Mouse (Mus musculus) 416B (cell line): ENCODE measurements around the gene Accs.

ENCODE experiments used
- DNase-seq: peaks from one replicate; pipeline ENCODE4 v3.0.0; 2011; ENCODE audit warnings: low read depth

The Accs gene

DNA sequence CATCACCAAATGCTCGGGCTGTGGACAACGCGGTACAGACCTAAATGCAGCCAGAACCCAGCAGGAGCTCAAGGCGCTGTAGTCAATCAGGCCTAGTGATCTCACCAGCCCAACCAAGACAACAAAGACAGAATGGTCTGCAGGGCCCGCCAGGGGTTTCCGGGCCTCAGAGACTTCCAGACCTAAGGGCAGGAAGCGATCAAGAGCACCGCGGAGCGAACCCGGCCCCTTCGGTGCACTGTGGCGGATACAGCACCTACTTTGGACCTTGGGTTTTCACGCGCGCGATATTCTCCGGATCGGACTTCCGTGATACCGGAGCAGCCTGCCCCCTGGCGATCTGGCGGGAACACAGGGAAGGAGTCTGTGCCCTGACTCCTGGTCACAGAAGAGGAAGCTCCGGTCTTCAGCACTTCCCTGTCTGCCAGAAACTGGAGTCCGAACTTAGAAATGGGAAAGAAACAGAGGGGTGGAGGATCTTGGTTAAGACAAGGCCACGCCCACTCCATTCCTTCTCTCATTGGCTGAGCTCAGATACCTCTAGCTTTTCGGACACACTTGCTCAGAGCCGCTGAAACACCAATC lies at the start of gene Accs:
TSS of gene Accs (minus strand) at position 439 of the 585 bp plus-strand sequence.
- DNase-seq: peak; percentile 96

DNA sequence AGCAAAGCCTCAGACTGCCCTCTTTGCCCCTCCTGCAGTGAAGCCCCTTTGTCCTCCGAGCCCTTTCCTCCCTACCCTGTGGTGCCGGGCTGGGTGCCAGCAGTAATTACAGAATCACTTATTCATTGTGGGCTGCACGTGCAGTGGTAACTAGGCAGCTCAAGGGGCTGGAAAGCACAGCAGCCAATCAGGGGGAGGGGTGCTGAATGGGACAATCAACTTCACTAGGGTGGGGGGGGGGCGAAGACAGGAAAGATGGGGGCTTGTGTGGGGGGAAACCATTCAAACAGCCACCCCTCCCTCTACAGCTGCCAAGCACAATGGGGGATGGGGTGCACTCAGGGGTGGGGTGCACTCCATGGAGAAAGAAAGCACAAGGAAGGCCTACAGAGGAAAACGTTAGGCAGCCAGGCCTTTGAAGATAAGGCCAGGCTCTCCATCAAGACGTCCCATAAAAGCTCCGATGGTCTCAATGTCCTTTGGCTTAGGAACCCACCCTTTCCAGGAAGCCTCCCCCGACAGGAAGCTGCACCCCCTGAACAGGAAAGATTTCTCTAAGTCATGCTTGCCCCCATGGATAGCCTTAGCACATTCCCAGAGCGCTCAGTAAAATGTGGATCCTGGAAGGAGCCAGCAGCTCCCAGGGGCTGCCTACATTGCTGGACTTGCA lies 42.0 kb upstream of the Accs start:
- peak; percentile 15 for DNase-seq

DNA sequence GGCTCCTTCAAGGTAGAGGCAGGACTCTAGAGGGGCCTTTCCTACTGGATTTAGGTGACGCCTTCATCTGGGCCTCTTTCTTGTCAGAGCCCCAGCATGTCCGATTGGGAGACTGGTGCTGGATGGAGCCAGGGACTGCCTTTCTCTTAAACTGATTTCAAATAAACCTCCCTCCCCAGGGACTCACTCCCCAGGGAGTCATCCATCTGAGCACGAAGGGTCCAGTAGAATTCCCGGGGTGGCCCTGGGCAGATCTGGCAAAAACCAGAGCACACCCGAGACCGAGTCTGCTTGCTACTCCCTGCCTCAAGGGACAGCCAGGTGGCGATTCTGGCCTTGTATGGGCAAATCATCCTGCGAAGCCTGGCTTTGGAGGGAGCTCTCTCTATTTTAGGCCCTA lies 40.4 kb upstream of the Accs start:
- DNase-seq: no peak

DNA sequence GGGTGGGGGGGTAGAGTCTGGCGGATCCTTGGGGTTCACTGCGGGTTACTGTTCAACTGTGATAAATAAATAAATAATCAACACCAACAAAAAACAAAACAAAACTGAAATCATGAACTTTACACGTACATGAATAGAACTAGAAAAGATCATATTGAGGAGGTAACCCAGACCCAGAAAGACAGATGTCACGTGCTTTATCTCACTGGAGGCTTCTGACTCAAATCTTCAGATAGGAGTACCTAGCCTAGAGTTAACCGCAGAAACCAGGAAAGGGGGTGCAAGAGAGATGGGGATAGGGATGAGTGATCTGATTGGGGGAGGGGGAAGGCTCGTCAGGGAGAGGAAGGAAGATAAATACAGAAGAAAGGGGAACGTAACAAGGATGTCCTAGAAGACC lies 39.3 kb upstream of the Accs start:
- DNase-seq: no peak

DNA sequence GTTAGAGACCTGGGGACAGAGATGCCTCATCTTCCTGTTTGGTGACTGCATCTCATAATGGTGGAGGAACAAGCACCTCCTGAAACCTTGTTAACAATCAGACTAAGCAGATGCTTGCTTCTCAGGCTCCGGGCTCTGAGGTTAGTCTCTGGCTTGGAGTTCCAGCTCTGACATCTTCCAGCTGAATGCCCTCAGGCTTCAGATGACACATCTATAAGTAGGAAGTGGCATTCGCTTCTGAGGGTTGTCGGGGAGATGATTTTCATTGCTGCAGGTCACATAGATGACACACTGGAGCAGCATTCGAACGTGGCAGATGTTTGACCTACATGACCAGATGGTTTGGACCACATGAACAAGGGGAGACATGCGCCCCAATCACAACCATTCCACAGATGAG lies 38.6 kb upstream of the Accs start:
- no peak for DNase-seq

DNA sequence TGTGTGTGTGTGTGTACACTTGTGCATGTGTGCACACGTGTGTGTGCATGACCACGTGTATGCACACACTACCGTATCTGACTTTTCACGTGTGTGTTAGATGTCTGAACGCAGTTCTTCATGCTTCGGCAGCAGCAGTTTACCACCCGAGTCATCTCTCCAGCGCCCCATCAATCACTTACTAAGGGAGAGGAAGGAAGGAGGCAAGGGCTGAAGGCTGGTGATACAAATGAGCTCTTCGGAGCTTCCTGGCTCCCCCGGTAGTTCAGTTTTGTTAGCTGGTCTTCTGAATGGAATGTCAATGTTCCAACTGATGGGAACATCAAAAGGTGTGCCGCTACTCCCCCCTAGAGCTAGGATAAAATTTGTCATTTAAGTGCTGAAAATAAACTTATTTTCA lies 37.5 kb upstream of the Accs start:
- DNase-seq: no peak

DNA sequence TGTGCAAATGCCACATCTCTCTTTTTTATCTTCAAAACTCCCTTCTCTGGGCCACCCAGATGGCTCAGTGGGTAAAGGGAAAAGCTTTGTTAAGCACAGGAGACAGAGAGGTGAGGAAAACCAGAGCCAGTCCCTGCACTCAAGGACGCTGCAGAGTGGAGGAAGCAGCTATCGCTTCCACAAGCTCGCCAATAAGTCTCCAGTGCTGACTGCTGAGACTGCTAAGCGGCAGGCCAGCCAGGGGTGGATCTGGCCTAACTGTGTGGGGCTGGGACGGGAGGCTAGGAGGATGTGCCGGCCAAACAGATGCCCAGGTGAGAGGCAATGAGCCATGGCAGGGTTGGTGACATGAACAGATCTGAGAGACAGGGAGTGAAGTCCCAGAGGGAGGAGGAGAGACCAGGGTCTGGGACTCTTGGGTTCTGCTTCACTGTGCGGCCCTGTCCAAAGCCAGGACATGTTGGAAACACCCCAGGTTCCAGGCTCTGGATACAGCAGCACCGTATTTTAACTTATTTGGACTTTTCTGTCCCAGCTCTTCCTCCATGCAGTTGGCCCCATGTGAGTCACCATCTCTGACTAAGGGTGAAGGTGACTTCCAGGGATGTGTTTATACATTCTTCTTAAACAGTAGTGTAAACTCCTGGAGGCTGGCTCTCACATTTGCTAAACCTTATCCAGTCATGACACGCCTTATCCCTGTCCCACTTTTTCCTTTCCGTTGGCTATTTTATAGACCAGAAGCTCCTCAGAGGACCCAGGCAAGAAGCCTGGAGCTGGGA lies 36.5 kb upstream of the Accs start:
- no peak for DNase-seq

DNA sequence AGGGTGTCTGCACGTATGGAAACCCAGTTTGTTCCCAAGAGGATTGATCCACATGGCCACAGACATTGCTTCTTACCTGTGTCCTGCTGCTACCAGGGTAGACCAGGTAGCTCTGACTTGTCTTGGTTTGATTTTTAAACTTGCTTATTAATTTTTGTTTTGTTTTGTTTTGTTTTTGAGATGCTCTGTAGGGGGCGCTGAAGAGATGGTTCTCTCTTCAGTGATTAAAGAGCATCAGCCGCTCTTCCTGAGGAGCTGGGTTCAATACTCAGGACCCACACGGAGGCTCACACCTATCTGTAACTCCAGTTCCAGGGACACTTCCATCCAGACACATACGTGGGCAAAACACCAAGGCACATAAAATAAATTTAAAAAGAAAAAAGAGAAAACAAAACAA lies 33.3 kb upstream of the Accs start:
- peak; percentile 17 for DNase-seq

DNA sequence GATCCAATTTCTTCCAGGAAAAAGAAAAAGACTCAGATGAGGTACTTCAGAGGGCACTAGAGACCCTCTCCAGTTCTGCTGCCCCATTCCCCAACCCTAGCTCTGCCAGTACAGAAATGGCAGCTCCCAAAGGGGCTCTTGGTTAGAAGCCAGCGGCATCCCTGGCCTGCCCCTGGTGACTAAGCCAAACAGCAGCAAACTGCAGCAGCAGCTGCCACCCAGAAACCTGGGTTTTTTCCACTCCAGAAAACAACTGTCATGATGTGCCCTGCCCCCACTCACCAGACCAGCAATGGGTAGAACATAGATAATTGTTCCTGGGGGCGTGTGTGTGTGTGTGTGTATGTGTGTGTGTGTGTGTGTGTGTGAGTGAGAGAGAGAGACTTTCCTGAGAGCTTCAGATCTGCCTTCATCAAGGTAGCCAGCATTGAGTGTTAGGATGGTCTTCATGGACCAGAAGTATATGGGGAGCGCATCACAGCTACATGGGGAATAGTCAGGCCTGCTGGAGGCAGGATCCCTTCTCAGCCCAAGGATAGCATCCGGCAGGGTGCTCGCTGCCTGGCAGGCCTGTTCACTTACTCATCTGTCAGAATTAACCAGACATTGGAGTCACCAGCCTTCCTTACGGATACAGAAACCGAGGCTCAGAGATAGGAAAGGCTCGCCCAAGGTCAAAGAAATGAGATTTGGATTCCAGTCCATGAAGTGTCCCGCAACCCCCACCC lies 32.1 kb upstream of the Accs start:
- no peak for DNase-seq

DNA sequence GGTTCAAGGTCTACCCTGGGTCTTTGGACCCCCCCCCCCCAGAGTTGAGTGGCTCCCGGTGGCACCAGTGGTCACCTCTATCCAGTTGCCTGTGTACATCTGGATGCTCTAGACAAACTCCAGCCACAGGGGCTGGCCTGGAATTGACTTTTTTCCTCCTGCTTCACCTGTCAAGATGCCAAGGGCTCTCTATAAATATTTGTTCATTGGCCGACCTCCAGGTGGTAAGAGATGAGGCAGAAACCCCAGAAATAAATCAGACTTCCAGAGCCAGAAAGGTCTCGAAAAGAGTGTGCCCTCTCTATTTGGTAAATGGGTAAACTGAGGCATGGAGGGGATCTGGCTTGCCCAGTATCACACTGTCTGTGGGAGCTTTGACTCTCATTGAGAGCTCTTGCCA lies 31.2 kb upstream of the Accs start:
- DNase-seq: no peak

DNA sequence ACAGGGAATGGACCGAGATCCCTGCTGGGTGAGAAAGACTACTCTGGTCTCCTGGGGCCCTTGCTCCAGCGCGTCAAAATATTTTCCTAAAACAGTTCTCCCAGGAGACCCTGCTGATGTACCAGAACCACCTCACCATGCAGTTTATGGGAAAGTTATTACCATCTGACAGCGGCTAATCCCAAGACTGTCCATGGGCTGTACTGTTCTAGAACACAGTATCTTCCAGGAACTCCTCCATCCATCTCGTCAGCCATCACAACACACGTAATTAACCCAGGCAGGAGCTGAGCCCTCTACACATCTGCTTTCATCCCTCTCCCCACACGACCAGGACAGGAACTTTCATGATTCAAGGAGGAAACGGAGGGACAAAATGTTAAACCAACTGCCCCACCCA lies 30.7 kb upstream of the Accs start:
- DNase-seq: no peak

DNA sequence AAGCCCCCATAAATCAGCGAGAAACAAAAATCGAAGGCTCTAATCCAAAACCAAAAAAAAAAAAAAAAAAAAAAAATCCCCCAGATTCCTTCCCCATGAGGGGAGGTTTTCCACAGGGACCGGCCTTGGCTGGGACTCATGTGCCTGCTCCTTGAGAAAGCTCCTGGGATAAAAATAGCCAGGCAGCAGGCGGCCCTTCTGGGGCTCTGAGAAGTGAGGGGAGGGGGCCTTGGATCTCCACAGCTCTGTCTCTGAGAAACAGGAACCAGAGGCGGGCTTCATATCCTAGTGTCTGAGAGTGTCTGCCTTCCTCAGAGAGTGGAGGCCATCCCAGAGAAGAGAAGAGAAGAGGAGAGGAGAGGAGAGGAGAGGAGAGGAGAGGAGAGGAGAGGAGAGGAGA lies 27.3 kb upstream of the Accs start:
- DNase-seq: no peak

DNA sequence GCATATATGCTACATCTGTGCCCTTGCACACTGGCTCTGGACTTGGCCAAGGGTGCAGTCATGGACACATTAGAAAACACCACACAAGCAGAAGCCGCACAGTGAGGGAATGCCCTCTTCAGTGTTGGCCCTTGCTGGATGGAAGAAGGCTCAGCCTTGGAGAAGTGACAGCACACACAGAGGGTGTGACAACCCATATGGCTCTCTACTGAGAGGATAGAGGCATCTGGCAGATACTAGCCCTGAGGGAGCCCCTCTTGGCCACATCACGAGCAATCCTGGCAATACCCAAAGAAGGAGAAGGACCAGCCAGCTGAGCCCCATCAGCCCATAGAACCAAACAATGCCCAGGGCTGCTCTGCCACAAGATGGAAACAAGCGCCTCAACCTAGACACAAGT lies 24.9 kb upstream of the Accs start:
- DNase-seq: no peak

DNA sequence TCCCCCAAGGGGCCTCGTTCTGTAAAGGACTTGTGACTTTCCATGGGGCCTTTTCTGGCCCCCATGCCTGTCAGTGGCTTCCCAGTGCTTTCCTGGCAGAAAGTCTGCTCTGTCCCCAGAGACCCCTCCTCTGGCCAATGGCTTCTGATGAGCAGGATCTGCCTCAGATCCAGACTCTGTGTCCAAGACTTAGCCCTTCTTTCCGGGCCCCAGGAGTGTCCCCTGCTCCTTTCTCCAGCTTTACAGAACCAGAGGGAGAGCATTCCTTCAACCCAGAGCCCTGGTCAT lies 24.4 kb upstream of the Accs start:
- no peak for DNase-seq

DNA sequence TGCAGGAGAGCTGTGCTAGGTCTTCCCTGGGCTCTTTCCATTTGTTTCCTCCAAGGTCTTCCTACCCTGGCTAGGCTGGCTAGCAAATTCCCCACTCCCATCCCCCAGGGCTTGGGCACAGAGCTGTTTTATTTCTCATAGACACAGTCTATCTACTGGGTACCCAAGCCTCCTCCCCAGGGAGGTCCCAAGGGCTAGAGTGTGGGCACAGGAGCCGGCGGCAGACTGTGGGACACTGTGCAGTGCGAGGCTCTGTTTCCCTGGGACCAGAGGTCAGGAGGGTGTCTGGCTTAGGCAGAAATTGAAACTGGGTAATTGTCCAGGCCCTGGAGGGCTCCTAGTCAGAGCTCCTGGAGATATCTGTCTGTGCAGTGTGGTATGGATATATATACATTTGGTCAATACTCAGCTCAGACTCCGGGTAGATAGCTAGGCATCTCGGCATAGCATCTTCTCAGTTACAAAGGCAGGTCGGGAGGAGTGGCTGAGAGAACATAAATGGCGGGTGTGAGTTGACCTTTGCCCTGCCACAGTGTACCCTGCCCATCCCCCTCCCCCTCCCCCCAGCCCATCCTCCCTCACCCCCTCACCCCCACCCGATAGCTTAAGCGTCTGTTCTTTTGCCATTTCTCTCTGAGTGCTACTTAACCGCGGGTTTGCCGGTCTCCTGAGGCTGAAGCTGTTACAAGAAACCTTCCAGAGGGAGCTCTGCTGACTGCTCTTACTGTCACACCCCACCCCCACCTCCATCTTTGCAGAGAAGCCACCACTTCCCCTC lies 23.9 kb upstream of the Accs start:
- no peak for DNase-seq

DNA sequence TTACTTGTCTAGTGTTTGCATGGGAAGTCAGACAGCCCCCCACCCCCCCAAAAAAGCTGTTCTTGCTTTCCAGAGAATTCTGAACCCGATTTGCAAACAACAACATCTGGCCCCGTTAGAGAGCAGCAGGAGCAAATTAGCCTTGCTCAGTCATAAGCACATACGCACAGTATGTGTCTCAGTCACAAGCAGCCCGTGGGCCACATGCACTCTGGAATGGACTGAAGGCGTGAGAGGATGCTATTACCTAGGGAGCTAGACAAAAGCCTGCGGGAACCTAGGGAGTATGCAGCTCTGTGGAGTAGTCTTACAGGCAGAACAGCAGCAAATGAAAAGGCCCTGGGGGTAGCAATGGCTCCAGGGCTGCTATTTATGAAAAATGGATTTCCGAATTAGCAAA lies 22.5 kb upstream of the Accs start:
- no peak for DNase-seq

DNA sequence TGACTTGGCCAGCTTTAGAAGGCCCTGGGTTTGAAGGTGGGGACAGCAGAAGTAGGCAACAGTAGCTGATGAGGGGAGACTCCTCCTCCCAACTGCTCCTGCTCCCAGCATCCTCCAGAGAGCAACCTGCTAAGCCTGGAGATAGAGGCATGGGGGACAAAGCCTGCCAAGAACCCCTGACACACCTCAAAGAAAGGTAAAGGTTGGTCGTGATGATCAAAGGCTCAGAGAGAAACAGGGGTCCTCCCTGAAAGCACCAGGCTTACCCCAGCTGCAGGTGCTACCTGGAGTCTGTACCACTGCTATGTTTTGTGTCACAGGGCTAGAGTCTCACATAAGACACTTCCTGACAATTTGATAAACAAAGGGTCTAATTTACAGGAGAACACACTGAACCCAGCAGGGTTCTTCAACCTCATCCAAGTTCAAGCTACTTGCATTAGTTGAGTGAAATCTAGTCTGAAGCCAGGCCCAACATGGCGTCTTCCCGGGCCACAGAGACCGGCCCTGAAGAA lies 21.7 kb upstream of the Accs start:
- DNase-seq: no peak

DNA sequence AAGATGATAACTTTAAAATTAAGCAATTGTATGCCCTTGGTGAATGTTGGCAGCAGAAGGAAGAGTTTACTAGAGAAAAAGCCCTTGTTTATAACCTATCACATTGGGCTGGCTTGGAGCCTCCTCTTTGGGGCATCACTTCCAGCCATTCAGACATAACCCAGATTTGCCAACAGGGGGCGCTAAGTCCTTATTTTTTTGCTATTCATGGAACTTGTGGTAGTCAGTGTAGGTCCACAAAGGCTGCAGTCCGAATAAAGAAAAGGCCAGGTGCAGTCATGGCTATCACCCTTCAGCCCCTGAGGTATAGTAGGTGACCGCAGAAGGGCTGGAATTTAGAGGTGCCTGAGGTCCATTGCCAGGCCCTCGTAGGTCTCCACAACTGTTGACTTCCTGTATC lies 21.1 kb upstream of the Accs start:
- peak; percentile 74 for DNase-seq

DNA sequence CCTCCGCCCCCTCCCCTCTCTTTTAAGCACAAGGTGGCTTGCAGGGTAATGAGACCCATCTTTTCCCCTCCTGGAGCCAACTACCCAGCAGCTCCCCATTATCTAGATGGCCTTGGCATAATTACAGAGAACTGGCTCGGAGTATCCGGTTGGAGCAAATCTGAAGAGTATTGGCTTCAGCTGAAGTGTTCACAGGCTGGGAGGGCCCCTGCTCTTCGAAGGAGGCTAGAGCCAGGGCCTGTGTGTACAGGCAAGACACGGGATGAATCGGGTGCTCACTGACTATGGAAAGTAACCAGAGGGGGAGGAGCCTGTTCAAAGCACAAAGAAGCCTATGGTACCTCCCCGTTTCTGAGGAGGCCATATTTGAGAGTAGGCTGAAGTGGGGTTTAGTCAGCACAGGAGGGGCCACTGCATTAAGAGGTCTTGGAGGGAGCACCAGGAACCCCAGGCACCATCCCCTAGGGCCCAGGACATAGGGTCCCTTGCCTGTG lies 19.4 kb upstream of the Accs start, which contains the start of gene Accsl:
TSS of gene Accsl (minus strand) at position 51 of the 494 bp plus-strand sequence.
- DNase-seq: no peak

DNA sequence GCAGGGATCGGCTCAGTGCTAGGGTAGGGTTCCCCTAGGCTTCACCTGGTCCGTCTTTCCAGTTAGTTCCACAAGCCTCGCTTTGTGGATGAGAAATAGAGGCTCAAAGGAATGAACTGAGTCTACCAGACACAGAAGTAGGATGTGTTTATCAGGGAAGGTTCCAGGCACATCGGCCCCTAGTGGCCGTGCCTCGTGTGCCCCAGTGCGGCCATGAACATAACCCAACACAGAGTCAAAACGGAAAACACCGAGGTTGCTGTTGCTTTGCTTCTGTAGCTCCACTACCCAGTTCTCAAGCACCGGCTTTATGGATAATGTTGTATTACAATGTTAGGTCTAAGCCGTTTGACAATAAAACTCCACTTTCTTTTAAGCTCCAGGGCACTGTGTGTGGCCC lies 18.8 kb upstream of the Accs start:
- DNase-seq: no peak

DNA sequence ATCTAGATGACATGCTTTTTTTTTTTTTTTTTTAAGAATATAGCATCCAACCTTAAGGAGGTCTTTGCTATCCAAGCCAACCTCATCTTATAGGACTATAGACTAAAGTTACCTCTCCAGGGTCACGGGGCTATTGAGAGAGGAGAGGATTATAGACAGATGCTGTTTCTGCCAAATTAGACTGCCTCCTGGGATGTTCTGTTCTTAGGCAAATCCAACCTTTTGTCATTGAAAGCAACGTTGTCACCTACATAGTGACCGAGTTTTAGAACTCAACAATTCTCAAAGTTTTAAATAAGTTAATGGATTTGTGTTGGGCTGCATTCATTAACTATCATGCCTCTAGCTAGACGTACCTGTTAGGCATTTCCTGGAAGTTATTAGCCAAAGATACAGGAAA lies 13.5 kb upstream of the Accs start:
- no peak for DNase-seq

DNA sequence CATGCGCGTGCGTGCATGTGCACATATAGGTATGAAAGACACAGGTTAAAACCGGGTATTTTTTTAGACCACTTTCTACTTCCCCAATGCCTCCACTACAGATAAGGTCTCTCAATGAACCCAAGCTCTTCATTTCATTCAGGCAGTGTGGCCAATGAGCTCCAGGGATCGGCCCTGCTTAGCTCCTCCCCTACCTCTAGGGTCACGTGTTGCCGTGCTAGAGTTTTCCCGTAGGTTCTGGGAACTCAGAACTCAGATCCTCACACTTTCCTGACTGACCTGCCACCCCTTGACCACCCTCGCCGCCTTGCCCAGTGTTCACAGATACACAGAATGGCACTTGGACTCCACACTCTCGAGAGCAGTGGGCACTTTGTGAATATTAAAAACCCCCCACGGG lies 9.1 kb upstream of the Accs start:
- no peak for DNase-seq
